Mouse (Mus musculus) embryo, embryonic 9.5 days (tissue): Measurements from ENCODE around the gene Jak1.
A peak's percentile ranks its signal among the peaks of the same experiment; 100 is the strongest.
"Not testable (repeated sequence)": the region's sequence is repeated elsewhere in the genome, so short reads cannot be mapped to it uniquely, and the experiment has no call there.

Experiments used
- DNase-seq: peaks from one replicate; pipeline ENCODE4 v3.0.0-alpha.2; 2017; ENCODE audit errors: extremely low spot score

The Jak1 gene

GRCm38 (mm10) chr4:101276456-101277070 lies 11.5 kb upstream of the Jak1 start:
- no peak for DNase-seq

GRCm38 (mm10) chr4:101275881-101276280 lies 10.8 kb upstream of the Jak1 start:
- DNase-seq: no peak

GRCm38 (mm10) chr4:101270734-101271133 lies 5.7 kb upstream of the Jak1 start:
- DNase-seq: no peak

DNA sequence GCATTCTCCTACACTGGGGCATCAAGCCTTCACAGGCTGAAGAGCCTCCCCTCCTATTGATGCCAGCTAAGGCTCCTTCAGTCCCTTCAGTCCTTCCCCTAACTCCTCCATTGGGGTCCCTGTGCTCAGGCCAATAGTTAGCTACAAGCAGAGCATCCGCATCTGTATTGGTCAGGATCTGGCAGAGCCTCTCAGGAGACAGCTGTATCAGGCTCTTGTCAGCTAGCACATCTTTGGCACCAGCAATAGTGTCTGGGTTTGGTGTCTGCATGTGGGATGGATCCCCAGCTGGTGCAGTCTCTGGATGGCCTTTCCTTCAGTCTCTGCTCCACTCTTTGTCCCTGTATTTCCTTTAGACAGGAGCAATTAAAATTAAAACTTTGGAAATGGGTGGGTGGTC lies 3.4 kb upstream of the Jak1 start:
- DNase-seq: not testable (repeated sequence)

- no peak for DNase-seq
Observed at GRCm38 (mm10) chr4:101265523-101265922, 441 bp upstream of the Jak1 start.

DNA sequence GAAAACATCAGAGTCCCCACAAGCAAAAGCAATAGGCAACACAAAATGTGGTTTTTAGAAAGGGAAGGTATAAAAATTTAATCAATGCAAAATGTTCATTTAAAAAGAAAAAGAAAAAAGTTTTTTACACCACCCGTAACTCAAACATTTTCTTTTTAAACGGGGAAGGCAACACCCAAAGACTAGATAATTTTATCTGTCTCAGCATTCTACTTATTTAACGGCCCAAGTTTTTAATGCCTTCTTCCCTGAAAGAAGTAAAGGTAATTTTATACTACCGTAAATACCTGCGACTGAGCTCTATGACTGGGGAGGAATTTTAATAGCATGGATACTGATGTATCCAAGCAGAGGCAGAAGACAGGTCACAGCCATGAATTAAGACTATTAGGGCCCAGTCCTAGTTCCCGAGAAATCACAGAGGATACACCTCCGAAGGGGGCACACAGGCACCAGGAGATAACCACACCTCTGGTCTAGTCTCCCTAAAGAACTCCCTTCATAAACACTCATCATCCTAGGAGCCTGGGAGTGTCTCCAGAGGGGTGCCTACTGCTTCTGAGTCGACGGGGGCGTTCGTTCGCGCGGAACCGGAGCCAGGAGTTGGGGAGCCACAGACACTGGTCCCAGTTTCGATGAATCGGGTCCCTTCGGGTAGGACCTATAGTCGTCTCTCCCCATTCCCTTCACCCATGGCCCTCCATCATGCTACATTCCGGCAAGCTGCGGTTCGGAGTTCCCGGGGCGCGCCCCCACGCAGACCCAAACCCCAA lies 928 bp downstream of the Jak1 start:
- DNase-seq: peak; percentile 58

- no peak for DNase-seq
Observed at GRCm38 (mm10) chr4:101261596-101261995, 3.5 kb downstream of the Jak1 start.

GRCm38 (mm10) chr4:101260744-101261291 lies 4.3 kb downstream of the Jak1 start:
- no peak for DNase-seq

DNA sequence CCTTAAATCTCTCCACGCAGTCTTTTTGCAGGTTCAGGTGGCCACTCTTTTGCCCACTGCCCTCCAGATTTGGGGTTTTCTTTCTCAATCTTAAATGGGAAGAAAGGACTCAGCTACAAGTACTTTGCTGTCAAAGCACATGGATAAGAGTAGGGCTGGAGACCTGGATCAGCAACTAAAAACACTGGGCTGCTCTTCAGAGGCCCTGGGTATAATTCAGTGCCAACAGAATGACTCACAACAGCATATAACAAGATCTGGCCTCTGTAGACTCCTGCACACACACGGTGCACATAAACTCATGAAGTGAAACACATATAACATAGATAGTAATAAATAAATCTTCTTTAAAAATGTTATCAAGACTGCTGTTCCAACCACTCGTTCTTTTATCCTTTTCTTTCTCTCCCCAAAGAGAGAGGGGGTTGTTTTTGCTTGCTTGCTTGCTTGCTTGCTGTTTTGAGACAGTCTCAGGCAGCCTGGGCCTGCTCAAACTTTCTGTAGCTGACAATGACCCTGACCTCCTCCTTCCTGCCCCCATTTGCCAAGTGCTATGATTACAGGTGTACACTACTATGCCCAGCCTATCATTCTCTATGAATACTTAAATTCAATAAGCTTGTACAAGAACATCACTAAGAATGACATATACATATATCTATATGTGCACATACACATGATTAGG lies 8.4 kb downstream of the Jak1 start:
- DNase-seq: no peak

GRCm38 (mm10) chr4:101254606-101255349 lies 10.3 kb downstream of the Jak1 start:
- DNase-seq: no peak

DNA sequence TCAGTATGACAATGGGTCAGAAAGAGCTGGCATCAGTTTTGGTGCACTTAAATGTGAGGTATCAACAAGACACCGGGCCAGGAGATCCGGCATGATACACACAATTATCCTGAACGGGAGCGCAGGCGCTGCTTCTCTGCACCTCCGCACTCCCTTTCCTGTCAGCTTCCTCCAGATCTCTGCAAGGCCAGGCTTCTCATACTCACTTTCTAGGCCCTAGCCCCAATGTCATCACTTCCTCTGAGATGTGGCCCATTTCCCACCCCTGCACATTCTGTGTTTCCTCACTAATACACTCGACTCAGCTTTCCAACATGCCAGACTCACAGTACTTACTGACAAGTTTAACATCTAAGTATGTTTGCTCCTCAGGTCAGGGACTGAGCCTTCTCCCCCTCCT lies 11.1 kb downstream of the Jak1 start:
- no peak for DNase-seq

DNA sequence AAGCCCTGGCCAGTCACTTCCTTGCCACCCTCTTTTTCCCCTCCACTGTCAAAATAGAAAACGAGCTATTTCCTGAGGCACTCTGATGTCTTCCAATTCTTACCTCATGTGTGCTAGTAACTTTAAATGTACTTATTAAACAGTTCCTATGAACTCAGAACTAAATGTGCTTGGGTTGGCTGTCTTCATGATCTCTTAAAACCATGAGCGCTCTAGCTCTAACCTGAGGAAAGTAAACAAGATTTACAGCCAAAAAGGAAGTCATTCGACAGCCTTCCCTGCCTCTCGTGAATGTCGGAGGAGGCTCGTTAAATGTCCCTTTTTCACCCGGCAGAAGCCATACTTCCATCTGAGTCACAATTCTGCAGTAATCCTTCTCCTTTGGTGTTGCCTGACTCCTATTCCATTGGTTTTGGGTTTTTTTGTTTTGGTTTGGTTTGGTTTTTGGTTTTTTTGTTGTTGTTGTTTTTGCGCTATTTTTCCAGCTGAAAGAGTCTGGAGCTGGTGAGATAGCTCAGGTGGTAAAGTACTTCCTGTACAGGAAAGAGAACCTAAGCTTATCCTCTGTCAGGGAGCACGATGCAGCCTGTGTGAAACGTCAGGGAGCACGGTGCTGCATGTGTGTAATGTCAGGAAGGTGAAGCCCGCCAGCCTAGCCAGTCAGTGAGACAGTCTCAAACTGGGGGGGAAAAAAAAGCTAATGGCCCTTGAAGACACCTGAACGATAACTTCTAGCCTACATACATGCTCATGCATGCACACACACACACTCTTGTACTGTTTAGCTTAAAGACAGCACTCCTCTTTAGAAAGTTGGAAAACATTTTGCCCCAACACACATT lies 12.1 kb downstream of the Jak1 start:
- no peak for DNase-seq

DNA sequence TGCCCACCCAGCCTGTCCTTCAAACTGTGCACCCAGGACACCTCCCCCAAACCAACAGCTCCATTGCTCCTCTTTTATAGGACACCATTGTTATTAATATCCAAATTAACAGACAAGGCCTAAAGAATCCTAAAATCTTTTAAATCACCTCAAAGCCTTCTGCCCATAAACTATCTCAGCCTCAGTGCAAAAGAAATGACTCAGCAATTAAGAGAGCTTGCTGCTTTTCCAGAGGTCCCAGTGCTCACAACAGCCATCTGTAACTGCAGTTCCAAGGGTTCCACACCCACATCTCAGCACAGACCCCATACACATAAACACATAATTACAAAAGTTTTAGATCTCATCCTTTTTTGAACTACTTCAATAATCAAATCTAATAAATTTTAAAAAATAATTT lies 13.1 kb downstream of the Jak1 start:
- no peak for DNase-seq

DNA sequence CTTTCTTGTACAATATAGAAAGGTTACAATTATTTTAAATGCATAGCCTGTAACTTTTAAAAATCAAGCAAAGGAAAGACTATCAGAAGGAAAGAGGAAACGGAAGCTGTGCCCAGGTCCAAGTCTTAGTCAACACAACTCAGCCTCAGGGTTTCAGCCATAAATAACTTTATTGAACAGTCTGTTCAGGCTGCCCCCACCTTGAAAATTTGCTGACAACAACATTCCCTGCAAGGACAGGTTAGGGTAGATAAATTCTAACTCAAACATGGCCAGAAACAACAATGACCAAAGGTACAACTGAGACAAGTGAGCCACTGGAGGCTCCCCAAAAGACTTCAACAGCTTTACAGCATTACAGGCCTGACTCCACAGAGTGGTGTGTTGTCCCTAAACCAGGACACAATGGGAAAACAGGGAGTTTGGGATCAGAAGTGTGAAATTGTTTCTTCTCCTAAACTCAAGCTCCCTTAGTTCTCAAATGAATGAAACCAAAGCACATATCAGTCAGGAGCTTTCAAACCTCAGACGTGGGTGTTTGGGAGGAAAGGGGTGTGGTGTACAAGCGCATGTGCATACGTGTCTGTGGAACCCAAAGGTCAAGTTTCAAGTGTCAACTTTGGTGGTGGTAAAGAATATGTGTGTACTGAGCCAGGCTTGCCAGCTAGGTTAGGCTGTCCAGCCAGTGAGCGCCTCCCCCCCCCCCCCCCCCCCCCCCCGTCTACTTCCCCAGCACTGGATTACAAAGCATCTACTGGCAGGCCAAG lies 14.9 kb downstream of the Jak1 start:
- no peak for DNase-seq

- DNase-seq: no peak
Observed at GRCm38 (mm10) chr4:101247355-101247754, 17.7 kb downstream of the Jak1 start.

- DNase-seq: no peak
Observed at GRCm38 (mm10) chr4:101246569-101246968, 18.5 kb downstream of the Jak1 start.

GRCm38 (mm10) chr4:101244257-101245011 lies 20.6 kb downstream of the Jak1 start:
- DNase-seq: no peak

DNA sequence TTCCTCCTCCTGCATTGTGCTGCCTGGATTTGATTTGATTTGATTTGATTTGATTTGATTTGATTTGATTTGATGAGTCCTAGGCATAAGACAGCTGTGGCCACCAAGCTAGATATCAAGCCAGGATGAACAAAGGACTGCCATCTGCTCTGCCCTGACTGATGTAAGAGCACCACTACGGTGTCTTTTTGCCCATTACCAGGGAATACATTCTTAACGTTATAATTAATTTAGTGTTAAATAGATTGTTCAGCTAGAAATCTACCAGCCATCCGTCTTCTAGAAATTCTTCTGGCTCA lies 24.3 kb downstream of the Jak1 start:
- no peak for DNase-seq

GRCm38 (mm10) chr4:101240163-101240874 lies 24.8 kb downstream of the Jak1 start:
- no peak for DNase-seq
